ENCODE assay signal across 17 mouse cellular contexts in the genomic region with DNA sequence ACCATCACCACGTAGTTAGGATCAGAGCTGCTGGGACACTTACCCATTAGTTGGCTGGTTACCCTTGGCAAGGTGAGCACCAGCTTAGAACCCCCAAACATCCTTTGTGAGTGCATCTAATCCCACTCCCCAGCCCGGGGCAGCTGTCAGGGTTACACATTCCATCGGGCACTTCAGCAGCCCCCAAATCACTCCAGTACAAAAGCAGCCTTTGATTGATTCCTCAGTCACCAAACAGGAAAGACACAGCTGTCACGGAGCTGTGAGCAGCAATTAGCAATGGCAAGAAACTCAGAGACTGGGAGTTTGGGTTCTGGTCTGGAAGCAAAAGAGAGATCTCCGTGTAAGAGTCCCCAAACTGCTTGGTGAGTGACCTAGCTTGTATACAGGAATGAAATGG.
A peak's percentile ranks its signal among the peaks of the same experiment; 100 is the strongest.
DNase-seq lines count a peak whose midpoint lies in the region; ATAC-seq and TF ChIP-seq lines count a peak whose summit lies in the region.
"Had no signal": no experiment of that assay in that cellular context is flagged by ENCODE, and none has a peak within 500 bp of the region (broad histone marks: within the 10 kb centered on the region; RNA-seq: fewer than 3 reads in every experiment).

No protein-coding gene starts in this region.

- 21% methylated on average over 5 of the region's 5 CpGs for WGBS in heart, embryonic 10.5 days
- WGBS in heart, embryonic 11.5 days (ENCODE audit: insufficient replicate concordance) = 33% methylated on average over 5 of the region's 5 CpGs
- 7% methylated on average over 5 of the region's 5 CpGs for WGBS in midbrain, embryonic 10.5 days
- WGBS in midbrain, postnatal 0 days = 10% methylated on average over 5 of the region's 5 CpGs
- WGBS in embryonic facial prominence, embryonic 11.5 days = 7% methylated on average over 5 of the region's 5 CpGs

- H3K27ac ChIP-seq in heart, embryonic 10.5 days = no peak overlapping the region
- H3K27ac ChIP-seq in heart, embryonic 11.5 days (ENCODE audit: low read depth, low read length) = no peak overlapping the region
- H3K27ac ChIP-seq in midbrain, embryonic 10.5 days (replicated peaks) = peak overlapping the region; percentile 64
- H3K27ac ChIP-seq in midbrain, postnatal 0 days (ENCODE audit: low read depth, low read length) = no peak overlapping the region
- H3K27ac ChIP-seq in embryonic facial prominence, embryonic 11.5 days (replicated peaks; ENCODE audit: low read depth, low read length) = no peak overlapping the region
- H3K27ac ChIP-seq: layer of hippocampus, adult 2 months; left cerebral cortex, adult 2 months; limb, embryonic 12.5 days; liver, embryonic 14.5 days had no signal

- H3K4me1 ChIP-seq in heart, embryonic 10.5 days = no peaks in the 10 kb centered on the region
- H3K4me1 ChIP-seq in heart, embryonic 11.5 days (ENCODE audit: control insufficient read depth, insufficient read depth, low read length) = no peaks in the 10 kb centered on the region
- H3K4me1 ChIP-seq in midbrain, embryonic 10.5 days = peaks cover 25% of the 10 kb centered on the region
- H3K4me1 ChIP-seq in midbrain, postnatal 0 days (ENCODE audit: insufficient read depth, low read length) = no peaks in the 10 kb centered on the region
- H3K4me1 ChIP-seq in embryonic facial prominence, embryonic 11.5 days (ENCODE audit: control insufficient read depth, insufficient read depth, low read length) = no peaks in the 10 kb centered on the region
- H3K4me1 ChIP-seq: limb, embryonic 12.5 days had no signal

- H3K9me3 ChIP-seq in heart, embryonic 10.5 days = no peaks in the 10 kb centered on the region
- no peaks in the 10 kb centered on the region for H3K9me3 ChIP-seq in heart, embryonic 11.5 days (replicated peaks; ENCODE audit: control insufficient read depth, low read length)
- H3K9me3 ChIP-seq in midbrain, embryonic 10.5 days (replicated peaks) = no peaks in the 10 kb centered on the region
- no peaks in the 10 kb centered on the region for H3K9me3 ChIP-seq in midbrain, postnatal 0 days (ENCODE audit: low read length)
- no peaks in the 10 kb centered on the region for H3K9me3 ChIP-seq in embryonic facial prominence, embryonic 11.5 days (replicated peaks; ENCODE audit: control insufficient read depth, low read length)
- H3K9me3 ChIP-seq: limb, embryonic 12.5 days had no signal

- no peaks in the 10 kb centered on the region for H3K27me3 ChIP-seq in heart, embryonic 10.5 days (ENCODE audit: insufficient read depth, poor library complexity, severe bottlenecking)
- H3K27me3 ChIP-seq in heart, embryonic 11.5 days (ENCODE audit: control insufficient read depth, insufficient read depth, low read length) = 0 out of 2 replicates have a peak, but pooled peaks cover 5% of the 10 kb centered on the region
- H3K27me3 ChIP-seq in midbrain, embryonic 10.5 days (ENCODE audit: low read depth, poor library complexity, severe bottlenecking) = peaks cover 3% of the 10 kb centered on the region; the same call in 1 of the 2 replicates
- H3K27me3 ChIP-seq in midbrain, postnatal 0 days (ENCODE audit: insufficient read depth, low read length) = no peaks in the 10 kb centered on the region
- no peaks in the 10 kb centered on the region for H3K27me3 ChIP-seq in embryonic facial prominence, embryonic 11.5 days (ENCODE audit: control insufficient read depth, insufficient read depth, low read length)

- TF ChIP-seq CTCF in midbrain, postnatal 0 days (IDR thresholded peaks at IDR 0.05) = no peak

- no peak for ATAC-seq in heart, embryonic 11.5 days (replicated peaks; ENCODE audit: insufficient number of reproducible peaks, low FRiP score, low TSS enrichment)
- ATAC-seq in midbrain, postnatal 0 days (ENCODE audit: low FRiP score) = no peak
- ATAC-seq in embryonic facial prominence, embryonic 11.5 days (replicated peaks; ENCODE audit: insufficient number of reproducible peaks, low FRiP score, low TSS enrichment, low read depth) = no peak

- no peak overlapping the region for H3K4me2 ChIP-seq in heart, embryonic 11.5 days
- no peak overlapping the region for H3K4me2 ChIP-seq in midbrain, postnatal 0 days (ENCODE audit: low read depth, low read length, poor library complexity, severe bottlenecking)
- no peak overlapping the region for H3K4me2 ChIP-seq in embryonic facial prominence, embryonic 11.5 days (ENCODE audit: low read depth, low read length)
- H3K4me2 ChIP-seq: limb, embryonic 12.5 days had no signal

- H3K9ac ChIP-seq in heart, embryonic 11.5 days (ENCODE audit: low read depth, low read length) = no peak overlapping the region
- H3K9ac ChIP-seq in midbrain, postnatal 0 days (replicated peaks; ENCODE audit: low read length, poor library complexity, severe bottlenecking) = no peak overlapping the region
- no peak overlapping the region for H3K9ac ChIP-seq in embryonic facial prominence, embryonic 11.5 days (replicated peaks; ENCODE audit: low read length)
- H3K9ac ChIP-seq: limb, embryonic 12.5 days; liver, embryonic 14.5 days had no signal

- no peak overlapping the region for H3K4me3 ChIP-seq in heart, embryonic 10.5 days
- no peak overlapping the region for H3K4me3 ChIP-seq in heart, embryonic 11.5 days (ENCODE audit: low read depth, low read length)
- peak overlapping the region; percentile 20; the same call in 1 of the 2 replicates for H3K4me3 ChIP-seq in midbrain, embryonic 10.5 days
- H3K4me3 ChIP-seq in midbrain, postnatal 0 days (ENCODE audit: low read depth, low read length) = no peak overlapping the region
- no peak overlapping the region for H3K4me3 ChIP-seq in embryonic facial prominence, embryonic 11.5 days (ENCODE audit: low read depth, low read length)
- H3K4me3 ChIP-seq: layer of hippocampus, adult 2 months; left cerebral cortex, adult 2 months; limb, embryonic 12.5 days had no signal

- no peaks in the 10 kb centered on the region for H3K36me3 ChIP-seq in heart, embryonic 10.5 days
- no peaks in the 10 kb centered on the region for H3K36me3 ChIP-seq in heart, embryonic 11.5 days (ENCODE audit: control insufficient read depth, insufficient read depth, low read length)
- no peaks in the 10 kb centered on the region for H3K36me3 ChIP-seq in midbrain, embryonic 10.5 days
- no peaks in the 10 kb centered on the region for H3K36me3 ChIP-seq in midbrain, postnatal 0 days (ENCODE audit: insufficient read depth, low read length)
- H3K36me3 ChIP-seq in embryonic facial prominence, embryonic 11.5 days (replicated peaks; ENCODE audit: control insufficient read depth, insufficient read depth, low read depth, low read length) = no peaks in the 10 kb centered on the region
- H3K36me3 ChIP-seq: limb, embryonic 12.5 days had no signal

- DNase-seq in heart, embryonic 10.5 days (ENCODE audit: low spot score) = peak; percentile 42
- peak; percentile 51 for DNase-seq in midbrain, embryonic 10.5 days (ENCODE audit: low spot score)
- no peak for DNase-seq in midbrain, postnatal 0 days (ENCODE audit: low spot score)
- peak; percentile 49 for DNase-seq in embryo, embryonic 10 days (ENCODE audit: low spot score)
- peak; percentile 53 for DNase-seq in embryonic facial prominence, embryonic 11.5 days (ENCODE audit: low spot score)
- DNase-seq in cerebellum, postnatal 36 days = no peak
- DNase-seq: adrenal gland, postnatal 10 days; B cell, adult 2 months; cerebellum, adult 18-20 months; gastrocnemius, postnatal 14 days; heart, postnatal 14 days; kidney, adult 8-10 months had no signal

Comparison
In these comparisons a context has a peak if more than half of its experiments do, and no peak if none do; other contexts are left out.
1. DNase-seq: peak in heart, embryonic 10.5 days (single experiment), midbrain, embryonic 10.5 days (single experiment), embryo, embryonic 10 days (single experiment) and embryonic facial prominence, embryonic 11.5 days (single experiment); none in midbrain, postnatal 0 days (single experiment) and cerebellum, postnatal 36 days (0 of 2).